Mouse (Mus musculus): Measurements from ENCODE around the gene Ephx1. TPM values are rescaled to one million over a fixed set of nuclear protein-coding genes. Genes with fewer than 3 reads are reported as not detected.
"Not testable (repeated sequence)": the region's sequence is repeated elsewhere in the genome, so short reads cannot be mapped to it uniquely, and the experiment has no call there.

Ephx1 gene
- polyA plus RNA-seq, 1 experiment from 2014 or later, result 11.3 TPM

DNA sequence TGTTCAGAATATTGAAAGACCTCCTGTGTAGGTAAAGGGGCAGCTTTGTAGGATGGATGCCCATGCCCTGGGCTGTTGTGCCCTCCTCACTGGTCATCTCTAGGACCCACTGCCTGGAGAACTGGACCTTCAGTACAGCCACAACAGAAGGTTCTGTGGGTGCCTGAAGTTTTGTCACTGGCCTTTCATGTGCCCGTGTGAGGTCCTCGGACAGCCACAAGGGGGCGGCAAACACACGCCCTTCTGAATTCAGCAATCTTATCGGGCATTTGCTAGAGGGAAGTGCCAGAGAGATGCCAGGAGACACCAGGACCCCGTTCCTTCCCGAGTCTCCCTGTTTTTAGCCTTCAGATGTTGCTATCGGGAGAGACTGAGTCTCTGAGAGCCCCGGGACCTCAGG lies 32.9 kb downstream of the Ephx1 start:
- 2% methylated on average over 9 of the region's 9 CpGs for WGBS (ENCODE audit: insufficient replicate concordance)
- Histone ChIP-seq H3K4me1 (ENCODE audit: control insufficient read depth, low read depth, low read length) (no peaks in the 10 kb centered on the region), H3K27ac (ENCODE audit: low read length) (no peak overlapping the region), H3K9ac (ENCODE audit: low read depth, low read length) (no peak overlapping the region), H3K9me3 (replicated peaks; ENCODE audit: control insufficient read depth, low read length) (0 out of 2 replicates have a peak, but pooled peaks cover 3% of the 10 kb centered on the region), H3K4me3 (ENCODE audit: low read depth, low read length) (no peak overlapping the region), H3K36me3 (ENCODE audit: control insufficient read depth, insufficient read depth) (no peaks in the 10 kb centered on the region), H3K4me2 (ENCODE audit: low read depth, low read length) (no peak overlapping the region), H3K27me3 (ENCODE audit: control insufficient read depth, insufficient read depth, low read depth, low read length) (no peaks in the 10 kb centered on the region)
- ATAC-seq (ENCODE audit: low read depth), result peak; percentile 39; the same call in 1 of the 2 replicates

DNA sequence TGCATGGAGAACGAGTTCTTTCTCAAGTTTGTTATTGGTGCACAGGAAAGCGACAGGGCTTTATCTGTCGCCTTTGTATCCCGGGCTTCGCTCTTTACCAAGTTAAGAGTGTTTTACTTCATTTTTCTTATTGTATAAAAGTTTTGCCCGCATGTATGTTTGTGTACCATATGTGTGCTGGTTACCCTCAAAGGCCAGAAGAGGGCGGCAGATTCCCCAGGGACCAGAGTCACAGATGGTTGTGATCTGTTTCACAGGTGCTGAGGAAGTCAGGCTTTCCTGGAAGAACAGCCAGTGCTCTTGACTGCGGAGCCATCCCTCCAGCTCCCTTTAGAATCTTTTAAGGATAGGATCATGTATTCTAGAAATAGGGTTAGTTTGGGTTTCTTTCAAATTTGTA lies 34.0 kb downstream of the Ephx1 start:
- no peak overlapping the region for H3K9ac ChIP-seq (ENCODE audit: low read depth, low read length)
- no peaks in the 10 kb centered on the region for H3K27me3 ChIP-seq (ENCODE audit: control insufficient read depth, insufficient read depth, low read depth, low read length)
- 74% methylated on average over 8 of the region's 8 CpGs for WGBS (ENCODE audit: insufficient replicate concordance)
- H3K4me2 ChIP-seq (ENCODE audit: low read depth, low read length), result no peak overlapping the region
- no peak overlapping the region for H3K4me3 ChIP-seq (ENCODE audit: low read depth, low read length)
- H3K9me3 ChIP-seq (replicated peaks; ENCODE audit: control insufficient read depth, low read length), result 0 out of 2 replicates have a peak, but pooled peaks cover 3% of the 10 kb centered on the region
- H3K36me3 ChIP-seq (ENCODE audit: control insufficient read depth, insufficient read depth), result no peaks in the 10 kb centered on the region
- H3K27ac ChIP-seq (ENCODE audit: low read length), result no peak overlapping the region
- ATAC-seq (ENCODE audit: low read depth), result no peak
- H3K4me1 ChIP-seq (ENCODE audit: control insufficient read depth, low read depth, low read length), result peaks cover 2% of the 10 kb centered on the region

DNA sequence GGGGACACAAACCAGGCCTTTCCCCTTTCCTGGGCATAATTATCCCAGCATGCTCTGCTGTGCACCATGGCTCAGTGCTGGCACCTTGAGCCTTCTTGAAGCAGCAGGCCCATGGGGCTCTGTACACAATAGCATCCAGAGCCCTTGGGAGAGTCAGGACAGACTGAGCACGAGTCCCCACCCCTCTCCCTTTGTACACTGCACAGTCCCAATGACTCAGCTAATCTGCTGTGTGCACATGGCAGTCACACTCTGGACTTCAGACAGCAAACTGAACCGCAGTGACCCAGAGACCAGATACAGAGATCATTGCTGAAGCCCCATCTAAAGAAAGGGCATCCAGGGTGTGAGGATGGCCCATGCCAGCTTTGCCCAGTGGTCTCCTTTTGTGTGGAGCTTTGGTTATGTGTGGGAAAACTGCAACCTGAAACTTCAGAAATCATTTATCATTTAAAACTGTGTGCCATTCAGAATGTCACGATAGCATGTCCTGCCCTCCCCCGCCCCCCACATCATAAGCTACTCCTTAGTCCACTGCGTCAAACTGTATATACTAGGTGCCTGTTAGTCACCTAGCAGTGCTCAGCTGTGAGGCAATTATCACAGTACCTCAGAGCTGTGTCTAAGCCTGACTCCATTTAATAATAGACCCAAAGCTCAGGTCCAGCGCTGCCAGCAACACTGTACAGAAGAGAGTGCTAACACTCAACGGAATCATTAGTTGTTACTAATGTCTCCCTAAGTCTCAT lies 39.2 kb downstream of the Ephx1 start:
- not testable (repeated sequence) for H3K9me3 ChIP-seq (replicated peaks; ENCODE audit: control insufficient read depth, low read length); H3K27me3 ChIP-seq (ENCODE audit: control insufficient read depth, insufficient read depth, low read depth, low read length); H3K4me2 ChIP-seq (ENCODE audit: low read depth, low read length); H3K36me3 ChIP-seq (ENCODE audit: control insufficient read depth, insufficient read depth); H3K9ac ChIP-seq (ENCODE audit: low read depth, low read length); H3K4me1 ChIP-seq (ENCODE audit: control insufficient read depth, low read depth, low read length); H3K4me3 ChIP-seq (ENCODE audit: low read depth, low read length); H3K27ac ChIP-seq (ENCODE audit: low read length)
- WGBS (ENCODE audit: insufficient replicate concordance), result 56% methylated on average over 7 of the region's 7 CpGs
- ATAC-seq (ENCODE audit: low read depth), result peak; percentile 92

DNA sequence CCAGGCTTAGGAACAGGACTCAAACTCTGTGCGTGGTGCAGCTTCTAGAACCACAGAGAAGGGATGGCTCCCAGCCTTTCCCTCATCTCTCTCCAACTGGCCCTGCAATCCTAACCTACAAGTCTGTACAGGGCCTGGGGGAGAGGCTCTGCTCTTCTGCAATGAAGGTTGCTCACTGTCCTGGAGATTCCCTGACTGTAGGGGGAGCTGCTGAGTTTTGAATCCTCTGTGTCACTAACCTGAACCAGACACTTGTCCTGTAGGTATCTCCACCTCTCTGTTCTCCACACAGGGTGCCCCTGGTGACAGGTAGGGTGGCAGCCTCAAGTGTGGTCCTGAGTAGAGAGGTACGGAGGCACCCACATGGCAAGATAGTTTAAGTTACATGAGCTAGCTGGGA lies 40.2 kb downstream of the Ephx1 start:
- 61% methylated on average over 2 of the region's 2 CpGs for WGBS (ENCODE audit: insufficient replicate concordance)
- H3K9ac ChIP-seq (ENCODE audit: low read depth, low read length), result no peak overlapping the region
- H3K4me1 ChIP-seq (ENCODE audit: control insufficient read depth, low read depth, low read length), result peaks cover 9% of the 10 kb centered on the region
- no peak overlapping the region for H3K27ac ChIP-seq (ENCODE audit: low read length)
- H3K36me3 ChIP-seq (ENCODE audit: control insufficient read depth, insufficient read depth), result no peaks in the 10 kb centered on the region
- no peak for ATAC-seq (ENCODE audit: low read depth)
- H3K27me3 ChIP-seq (ENCODE audit: control insufficient read depth, insufficient read depth, low read depth, low read length), result no peaks in the 10 kb centered on the region
- no peak overlapping the region for H3K4me3 ChIP-seq (ENCODE audit: low read depth, low read length)
- H3K4me2 ChIP-seq (ENCODE audit: low read depth, low read length), result no peak overlapping the region
- H3K9me3 ChIP-seq (replicated peaks; ENCODE audit: control insufficient read depth, low read length), result no peaks in the 10 kb centered on the region

DNA sequence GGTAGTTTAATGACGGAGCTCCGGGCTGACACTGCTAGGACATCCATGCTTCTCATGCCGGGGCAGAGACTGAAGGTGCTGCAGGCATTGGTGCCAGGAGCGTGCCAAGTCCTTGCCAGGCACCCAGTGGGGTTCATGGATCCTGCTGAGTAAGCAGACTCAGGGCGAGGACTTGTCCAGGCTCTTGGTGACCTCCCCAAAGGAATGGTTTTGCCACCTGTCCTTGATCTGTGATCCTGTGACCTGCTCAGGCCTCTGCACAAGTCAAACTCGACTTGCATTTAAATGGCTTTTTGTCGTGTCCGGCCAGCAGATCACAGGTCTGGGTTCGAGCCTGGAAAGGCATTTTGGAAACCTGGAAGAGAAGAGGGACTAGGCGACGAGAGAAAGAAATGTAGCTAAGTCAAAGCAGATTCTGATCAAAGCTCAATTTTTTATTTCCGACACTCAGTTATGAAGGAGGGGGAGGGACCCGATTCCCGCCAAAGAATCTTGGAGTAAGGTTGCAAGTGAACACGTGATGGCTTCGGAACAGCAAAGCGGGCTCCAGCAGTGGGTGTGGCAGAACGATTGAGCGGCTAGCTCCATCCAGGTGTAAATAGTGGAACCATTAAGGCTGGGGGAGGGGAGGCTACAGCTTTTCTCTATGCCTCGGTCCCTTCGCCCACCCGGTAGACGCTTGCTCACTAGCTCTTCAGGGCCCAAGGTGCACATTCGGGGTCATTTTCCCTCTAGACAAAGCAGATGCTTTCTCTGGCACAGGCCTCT lies 41.0 kb downstream of the Ephx1 start:
- no peak overlapping the region for H3K27ac ChIP-seq (ENCODE audit: low read length)
- ATAC-seq (ENCODE audit: low read depth), result no peak

DNA sequence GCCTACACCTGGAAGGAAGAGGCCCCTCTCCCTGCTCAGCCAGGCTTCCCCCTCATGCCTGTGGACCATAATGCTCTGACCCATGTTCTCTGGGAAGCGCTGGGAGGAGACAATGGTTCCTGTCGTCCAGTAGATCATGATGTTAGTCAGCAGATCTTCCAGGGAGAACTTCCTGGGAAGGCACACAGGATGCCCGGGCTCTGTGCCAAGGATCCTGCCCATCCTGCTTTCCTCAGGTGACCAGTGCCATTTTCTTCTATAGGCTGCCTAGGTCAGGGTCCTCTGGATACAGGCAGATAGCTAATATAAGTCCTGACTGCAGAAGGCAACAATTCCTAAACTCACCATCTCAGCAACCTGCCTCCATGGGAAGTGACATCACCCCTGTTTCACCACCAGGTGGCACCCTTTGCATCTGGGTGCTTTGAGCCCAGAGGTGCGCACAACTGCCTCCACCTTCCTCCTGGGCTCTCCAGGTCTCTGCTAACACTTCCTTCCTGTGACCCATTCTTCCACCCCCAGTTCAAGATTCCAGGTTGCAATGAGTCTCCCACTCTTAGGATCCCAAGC lies 44.5 kb downstream of the Ephx1 start:
- Histone ChIP-seq H3K4me2 (ENCODE audit: low read depth, low read length) (no peak overlapping the region), H3K27me3 (ENCODE audit: control insufficient read depth, insufficient read depth, low read depth, low read length) (no peaks in the 10 kb centered on the region), H3K4me1 (ENCODE audit: control insufficient read depth, low read depth, low read length) (peaks cover 3% of the 10 kb centered on the region), H3K9me3 (replicated peaks; ENCODE audit: control insufficient read depth, low read length) (no peaks in the 10 kb centered on the region), H3K9ac (ENCODE audit: low read depth, low read length) (no peak overlapping the region), H3K27ac (ENCODE audit: low read length) (no peak overlapping the region), H3K36me3 (ENCODE audit: control insufficient read depth, insufficient read depth) (no peaks in the 10 kb centered on the region; the same call in 1 of the 2 replicates), H3K4me3 (ENCODE audit: low read depth, low read length) (no peak overlapping the region)
- 52% methylated on average over 4 of the region's 4 CpGs for WGBS (ENCODE audit: insufficient replicate concordance)
- ATAC-seq (ENCODE audit: low read depth), result no peak

More for the DNA sequence above, 41.0 kb downstream of the Ephx1 start:
- Histone ChIP-seq H3K4me1 (ENCODE audit: control insufficient read depth, low read depth, low read length) (peaks cover 9% of the 10 kb centered on the region), H3K9me3 (replicated peaks; ENCODE audit: control insufficient read depth, low read length) (no peaks in the 10 kb centered on the region), H3K4me3 (ENCODE audit: low read depth, low read length) (no peak overlapping the region), H3K36me3 (ENCODE audit: control insufficient read depth, insufficient read depth) (no peaks in the 10 kb centered on the region), H3K9ac (ENCODE audit: low read depth, low read length) (no peak overlapping the region), H3K4me2 (ENCODE audit: low read depth, low read length) (no peak overlapping the region), H3K27me3 (ENCODE audit: control insufficient read depth, insufficient read depth, low read depth, low read length) (no peaks in the 10 kb centered on the region)
- 75% methylated on average over 24 of the region's 24 CpGs for WGBS (ENCODE audit: insufficient replicate concordance)

DNA sequence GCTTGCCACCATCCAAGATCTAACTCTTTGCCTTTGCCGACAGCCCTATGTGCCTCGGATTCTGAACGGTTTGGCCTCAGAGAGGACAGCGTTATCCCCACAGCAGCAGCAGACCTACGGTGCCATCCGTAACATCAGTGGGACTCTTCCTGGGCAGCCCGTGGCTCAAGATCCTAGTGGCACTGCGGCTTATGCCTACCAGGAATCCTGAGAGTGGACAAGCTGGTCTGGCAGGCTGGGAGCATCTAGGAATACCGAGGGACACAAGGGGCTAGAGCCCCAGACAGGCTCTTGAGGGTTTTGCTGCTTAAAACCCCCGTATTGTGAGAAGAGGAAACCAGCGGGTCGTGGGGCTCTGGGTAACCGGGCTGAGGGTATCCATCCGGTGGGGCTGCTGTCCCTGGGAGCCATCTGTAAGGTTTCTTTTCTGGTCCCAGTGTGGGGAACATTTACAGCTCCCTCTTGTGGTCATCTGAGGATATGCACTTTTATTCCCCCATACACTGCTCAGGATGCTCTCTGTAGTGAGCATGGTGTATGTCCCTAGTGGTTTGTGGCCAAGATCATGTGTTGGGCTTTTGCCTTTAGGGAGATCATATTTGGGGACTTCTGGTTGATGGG lies 46.5 kb downstream of the Ephx1 start:
- no peak overlapping the region for H3K4me3 ChIP-seq (ENCODE audit: low read depth, low read length)
- no peaks in the 10 kb centered on the region; the same call in 1 of the 2 replicates for H3K4me1 ChIP-seq (ENCODE audit: control insufficient read depth, low read depth, low read length)
- H3K36me3 ChIP-seq (ENCODE audit: control insufficient read depth, insufficient read depth), result peaks cover 4% of the 10 kb centered on the region; the same call in 1 of the 2 replicates
- 55% methylated on average over 14 of the region's 14 CpGs for WGBS (ENCODE audit: insufficient replicate concordance)
- no peaks in the 10 kb centered on the region for H3K9me3 ChIP-seq (replicated peaks; ENCODE audit: control insufficient read depth, low read length)
- no peak overlapping the region for H3K9ac ChIP-seq (ENCODE audit: low read depth, low read length)
- peak; percentile 58 for ATAC-seq (ENCODE audit: low read depth)
- H3K27ac ChIP-seq (ENCODE audit: low read length), result no peak overlapping the region
- H3K27me3 ChIP-seq (ENCODE audit: control insufficient read depth, insufficient read depth, low read depth, low read length), result no peaks in the 10 kb centered on the region
- no peak overlapping the region for H3K4me2 ChIP-seq (ENCODE audit: low read depth, low read length)

DNA sequence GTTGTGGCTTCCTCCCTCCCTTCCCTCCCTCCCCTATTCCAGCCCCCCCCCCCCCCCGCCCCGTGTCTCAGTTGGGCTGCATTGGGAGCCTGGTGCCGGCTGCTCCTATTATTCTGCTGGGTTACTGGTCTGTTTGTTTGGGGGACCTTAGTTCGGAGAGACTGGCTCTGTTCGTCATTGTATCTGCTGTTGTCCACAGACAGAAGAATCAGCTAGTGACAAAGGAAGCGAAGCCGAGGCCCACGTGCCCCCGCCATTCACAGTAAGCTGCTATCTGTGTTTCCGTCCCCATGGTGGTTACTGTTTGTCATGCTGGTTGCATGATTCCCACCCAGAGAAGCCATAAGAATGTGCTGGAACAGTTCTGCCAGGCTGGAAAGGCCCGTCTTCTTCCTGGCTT lies 47.8 kb downstream of the Ephx1 start:
- Histone ChIP-seq H3K4me3 (ENCODE audit: low read depth, low read length) (no peak overlapping the region), H3K4me2 (ENCODE audit: low read depth, low read length) (no peak overlapping the region), H3K9ac (ENCODE audit: low read depth, low read length) (no peak overlapping the region), H3K27ac (ENCODE audit: low read length) (no peak overlapping the region), H3K9me3 (replicated peaks; ENCODE audit: control insufficient read depth, low read length) (no peaks in the 10 kb centered on the region), H3K36me3 (ENCODE audit: control insufficient read depth, insufficient read depth) (peaks cover 9% of the 10 kb centered on the region), H3K4me1 (ENCODE audit: control insufficient read depth, low read depth, low read length) (no peaks in the 10 kb centered on the region; the same call in 1 of the 2 replicates), H3K27me3 (ENCODE audit: control insufficient read depth, insufficient read depth, low read depth, low read length) (no peaks in the 10 kb centered on the region)
- no peak for ATAC-seq (ENCODE audit: low read depth)
- WGBS (ENCODE audit: insufficient replicate concordance), result 67% methylated on average over 10 of the region's 11 CpGs

Measured in liver, embryonic 16.5 days (tissue).